Mouse (Mus musculus) hindbrain, embryonic 11.5 days (tissue): ENCODE data around the gene Aph1a. TPM values are rescaled to one million over a fixed set of nuclear protein-coding genes. Genes with fewer than 3 reads are reported as not detected.
A peak's percentile ranks its signal among the peaks of the same experiment; 100 is the strongest.

Experiments
- ATAC-seq: fragments of 200-750 bp; cut with Nextera tagmentation; 2 replicates; pipeline ENCODE4 v1.8.0; 2017; ENCODE audit warnings: mild to moderate bottlenecking, moderate TSS enrichment, moderate library complexity; ENCODE audit not compliant: low FRiP score
- DNase-seq: peaks from one replicate; pipeline ENCODE4 v3.0.0-alpha.2; 2015; ENCODE audit warnings: low spot score
- H3K27ac ChIP-seq: fragments of 300-500 bp; sonication (generic); 2 replicates; pipeline ENCODE4 v1.5.1; 2014; ENCODE audit warnings: mild to moderate bottlenecking, low read depth, low read length
- H3K27me3 ChIP-seq: fragments of 300-500 bp; sonication (generic); 2 replicates; pipeline ENCODE4 v1.6.1; 2014; ENCODE audit warnings: mild to moderate bottlenecking, low read length, moderate library complexity, mixed read lengths; ENCODE audit not compliant: control insufficient read depth, insufficient read depth
- H3K36me3 ChIP-seq: fragments of 300-500 bp; sonication (generic); 2 replicates; pipeline ENCODE4 v1.6.1; 2014; ENCODE audit warnings: mild to moderate bottlenecking, low read length, moderate library complexity, mixed read lengths; ENCODE audit not compliant: control insufficient read depth, insufficient read depth
- H3K4me1 ChIP-seq: fragments of 300-500 bp; sonication (generic); replicated peaks from 2 replicates; pipeline ENCODE4 v1.6.1; 2014; ENCODE audit warnings: low read length, mixed read lengths; ENCODE audit not compliant: control insufficient read depth, insufficient read depth
- H3K4me2 ChIP-seq: fragments of 300-500 bp; sonication (generic); replicated peaks from 2 replicates; pipeline ENCODE4 v1.6.1; 2014; ENCODE audit warnings: mild to moderate bottlenecking, low read depth, low read length
- H3K4me3 ChIP-seq: fragments of 300-500 bp; sonication (generic); 2 replicates; pipeline ENCODE4 v1.5.1; 2014; ENCODE audit warnings: low read depth, low read length
- H3K9ac ChIP-seq: fragments of 300-500 bp; sonication (generic); 2 replicates; pipeline ENCODE4 v1.6.1; 2014; ENCODE audit warnings: low read depth, low read length
- H3K9me3 ChIP-seq: fragments of 300-500 bp; sonication (generic); 2 replicates; pipeline ENCODE4 v1.6.1; 2016; ENCODE audit warnings: low read length; ENCODE audit not compliant: control insufficient read depth
- WGBS: fragments of 180-500 bp; shearing (Covaris S2); extraction: QIAGEN DNeasy Blood & Tissue Kit; methylation state at CpG from one replicate; pipeline ENCODE4 v1.1.7; 2014; 5-methylcytosine and 5-hydroxymethylcytosine counted together
- polyA plus RNA-seq: library from polyadenylated mRNA; unstranded; fragments of >200 nt; fragmentation: Nextera tagmentation; extraction: Ambion mirVana; gene quantifications from 2 replicates; pipeline ENCODE4 v1.2.1, GENCODE M21; 2014

Aph1a gene
- polyA plus RNA-seq, 1 experiment from 2014 or later, result 28.5 TPM

DNA sequence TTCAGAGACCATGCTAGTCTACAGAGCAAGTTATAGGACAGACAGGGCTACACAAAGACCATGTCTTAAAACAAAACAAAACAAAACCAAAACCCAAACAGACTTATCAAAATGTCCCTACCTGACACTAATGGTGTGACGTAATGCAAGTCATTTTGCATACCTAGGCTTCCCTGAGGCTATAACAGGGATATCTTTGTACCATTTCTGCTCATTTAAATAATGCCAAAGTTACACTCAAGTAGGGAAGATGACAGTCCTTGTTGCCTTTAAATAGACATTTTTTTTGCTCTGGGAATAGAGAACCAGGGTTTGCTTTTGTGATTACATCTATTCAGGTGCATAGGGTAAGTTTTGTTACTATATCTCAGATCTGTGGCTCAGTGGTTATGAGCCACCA lies 37.7 kb downstream of the Aph1a start:
- Histone ChIP-seq H3K4me3 (no peak overlapping the region), H3K4me2 (no peak overlapping the region), H3K4me1 (no peaks in the 10 kb centered on the region), H3K27ac (no peak overlapping the region), H3K36me3 (peaks cover 6% of the 10 kb centered on the region), H3K9ac (no peak overlapping the region), H3K9me3 (no peaks in the 10 kb centered on the region), H3K27me3 (no peaks in the 10 kb centered on the region)
- ATAC-seq (no peak), DNase-seq (no peak)
- 88% methylated on average over 1 of the region's 1 CpGs for WGBS

DNA sequence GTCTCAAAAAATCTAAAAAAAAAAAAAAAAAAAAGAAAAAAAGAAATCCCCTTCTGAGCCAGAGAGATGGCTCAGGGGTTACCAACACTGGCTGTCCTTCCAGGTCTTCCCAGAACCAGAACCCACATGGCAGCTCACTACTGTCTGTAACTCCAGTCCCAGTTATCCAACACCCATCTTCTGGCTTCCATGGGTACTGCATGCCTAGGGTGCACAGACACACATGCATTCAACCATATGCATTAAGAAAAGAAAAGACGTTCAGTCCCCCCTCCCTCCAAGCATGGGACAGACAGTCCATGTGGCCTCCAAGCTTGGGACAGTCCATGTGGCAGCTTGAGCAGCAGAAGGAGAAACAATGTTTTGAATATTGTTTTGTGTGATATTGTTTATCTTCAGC lies 38.4 kb downstream of the Aph1a start:
- Histone ChIP-seq H3K27ac (no peak overlapping the region), H3K4me2 (no peak overlapping the region), H3K9ac (no peak overlapping the region), H3K36me3 (peaks cover 8% of the 10 kb centered on the region), H3K9me3 (no peaks in the 10 kb centered on the region), H3K4me3 (no peak overlapping the region), H3K4me1 (no peaks in the 10 kb centered on the region), H3K27me3 (no peaks in the 10 kb centered on the region)
- 72% methylated on average over 1 of the region's 1 CpGs for WGBS
- DNase-seq, result no peak
- ATAC-seq, result no peak

DNA sequence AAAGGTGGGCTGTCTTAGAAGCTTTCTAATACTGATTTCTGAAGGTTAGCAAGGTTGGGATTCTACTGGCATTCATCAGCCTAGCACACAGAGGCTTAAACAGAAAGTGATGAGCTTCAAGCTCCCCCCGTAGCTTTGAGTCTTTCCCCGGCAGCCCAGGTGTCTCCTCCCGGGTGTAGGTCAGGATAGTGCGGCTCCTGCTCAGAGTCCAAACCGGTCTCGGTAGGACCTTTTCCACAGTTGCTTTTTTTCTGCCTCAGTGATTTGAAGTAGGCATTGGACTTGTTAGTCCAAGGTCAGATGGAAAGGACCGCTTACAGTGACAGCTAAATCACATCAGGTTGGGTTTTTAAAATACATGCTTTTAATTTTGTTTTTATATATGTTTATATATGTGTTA lies 38.8 kb downstream of the Aph1a start:
- no peak for ATAC-seq
- Histone ChIP-seq H3K4me3 (no peak overlapping the region), H3K9ac (no peak overlapping the region), H3K27ac (no peak overlapping the region), H3K4me2 (no peak overlapping the region), H3K4me1 (no peaks in the 10 kb centered on the region), H3K9me3 (no peaks in the 10 kb centered on the region), H3K27me3 (no peaks in the 10 kb centered on the region), H3K36me3 (peaks cover 12% of the 10 kb centered on the region)
- DNase-seq, result no peak
- 91% methylated on average over 7 of the region's 7 CpGs for WGBS

DNA sequence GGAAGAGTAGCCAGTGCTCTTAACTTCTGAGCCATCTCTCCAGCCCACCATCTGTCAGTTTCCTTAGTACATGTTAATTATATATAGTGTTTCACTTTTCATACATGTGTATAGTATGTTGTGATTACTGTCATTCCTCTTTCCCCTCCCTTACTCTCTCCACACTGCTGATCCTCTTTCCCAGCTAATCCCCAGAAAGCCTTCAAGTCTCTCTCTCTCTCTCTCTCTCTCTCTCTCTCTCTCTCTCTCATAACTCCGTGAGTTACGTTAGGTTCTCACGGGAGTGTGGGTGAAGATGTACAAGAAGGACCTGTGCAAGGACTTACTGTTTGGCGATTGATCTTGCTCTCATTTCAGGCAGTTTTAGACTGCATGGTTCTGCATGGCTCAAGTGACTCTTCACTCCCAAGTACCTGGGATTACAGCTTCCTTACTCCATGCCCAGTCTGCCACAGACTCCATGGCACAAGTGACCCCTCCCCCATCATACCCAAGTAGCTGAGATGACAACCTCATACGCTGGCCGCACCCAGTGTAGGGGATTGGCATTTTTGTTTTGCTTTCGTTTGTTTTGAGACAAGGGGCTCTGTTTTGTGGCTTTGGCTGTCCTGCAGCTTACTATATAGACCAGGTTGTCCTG lies 39.5 kb downstream of the Aph1a start:
- Histone ChIP-seq H3K4me1 (no peaks in the 10 kb centered on the region), H3K36me3 (peaks cover 18% of the 10 kb centered on the region), H3K4me3 (no peak overlapping the region), H3K4me2 (no peak overlapping the region), H3K9me3 (no peaks in the 10 kb centered on the region), H3K9ac (no peak overlapping the region), H3K27ac (no peak overlapping the region), H3K27me3 (no peaks in the 10 kb centered on the region)
- DNase-seq, result no peak
- WGBS, result 96% methylated on average over 7 of the region's 7 CpGs
- no peak for ATAC-seq

DNA sequence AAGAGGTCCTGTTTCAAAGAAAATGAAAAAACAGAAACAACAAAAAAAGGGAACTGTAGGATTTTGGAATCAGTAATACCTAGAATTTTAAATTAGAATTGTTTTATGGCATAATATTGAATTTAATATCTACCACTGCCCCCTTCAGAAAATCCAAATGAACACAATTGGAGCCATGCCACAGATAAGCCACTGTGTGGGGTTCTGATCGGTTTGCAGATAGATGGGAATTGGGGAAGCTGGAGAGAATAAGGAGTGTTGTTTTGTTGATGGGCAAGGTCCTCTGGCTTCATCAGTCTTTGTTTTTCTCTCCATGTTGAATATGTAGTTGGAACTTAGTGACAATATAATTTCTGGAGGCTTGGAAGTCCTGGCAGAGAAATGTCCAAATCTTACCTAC lies 40.7 kb downstream of the Aph1a start:
- no peaks in the 10 kb centered on the region for H3K27me3 ChIP-seq
- DNase-seq (no peak), ATAC-seq (no peak)
- peaks cover 27% of the 10 kb centered on the region for H3K36me3 ChIP-seq
- 92% methylated on average over 1 of the region's 1 CpGs for WGBS
- H3K27ac ChIP-seq, result no peak overlapping the region
- no peak overlapping the region for H3K4me3 ChIP-seq
- H3K4me2 ChIP-seq, result no peak overlapping the region
- H3K9me3 ChIP-seq, result no peaks in the 10 kb centered on the region
- H3K9ac ChIP-seq, result no peak overlapping the region
- H3K4me1 ChIP-seq, result no peaks in the 10 kb centered on the region

DNA sequence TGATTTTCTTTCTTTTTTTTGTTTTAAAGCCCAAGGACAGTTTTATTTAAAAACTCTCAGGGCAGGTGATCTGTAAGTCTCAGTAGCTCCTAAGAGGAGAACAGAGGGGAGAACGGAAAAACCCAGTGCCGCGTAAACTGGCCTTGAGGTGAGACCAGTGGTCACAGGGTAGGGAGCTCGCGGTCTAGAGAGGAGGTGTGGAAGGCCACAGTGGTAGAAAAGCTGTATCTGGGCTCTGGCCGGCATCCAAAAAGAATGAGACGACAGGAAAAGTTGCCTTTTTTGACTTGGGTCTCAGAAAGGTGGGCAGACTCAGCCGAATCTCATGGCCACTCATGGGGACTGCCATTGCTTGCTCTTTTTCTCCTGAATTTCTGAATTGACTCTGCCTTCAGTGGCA lies 44.4 kb downstream of the Aph1a start:
- H3K27me3 ChIP-seq, result no peaks in the 10 kb centered on the region
- H3K4me3 ChIP-seq, result no peak overlapping the region
- no peaks in the 10 kb centered on the region for H3K4me1 ChIP-seq
- no peak overlapping the region for H3K9ac ChIP-seq
- H3K4me2 ChIP-seq, result no peak overlapping the region
- H3K36me3 ChIP-seq, result peaks cover 39% of the 10 kb centered on the region
- DNase-seq, result no peak
- H3K9me3 ChIP-seq, result no peaks in the 10 kb centered on the region
- no peak for ATAC-seq
- no peak overlapping the region for H3K27ac ChIP-seq
- over 99% methylated on average over 8 of the region's 8 CpGs for WGBS

DNA sequence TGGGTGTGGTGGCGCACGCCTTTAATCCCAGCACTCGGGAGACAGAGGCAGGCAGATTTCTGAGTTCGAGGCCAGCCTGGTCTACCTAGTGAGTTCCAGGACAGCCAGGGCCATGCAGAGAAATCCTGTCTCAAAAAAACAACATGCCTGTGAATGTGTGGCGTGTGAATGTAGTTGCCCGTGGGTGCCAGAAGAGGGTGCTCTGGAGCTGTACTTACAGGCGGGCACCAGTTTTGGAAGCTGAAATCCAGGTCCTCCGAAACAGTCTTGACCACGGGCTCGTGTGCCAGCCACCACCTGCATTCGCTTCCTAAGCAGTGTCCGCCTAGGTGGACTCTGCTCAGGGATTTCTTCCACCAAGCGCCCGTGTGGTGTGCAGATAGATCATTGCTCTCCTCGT lies 45.1 kb downstream of the Aph1a start:
- Histone ChIP-seq H3K9me3 (no peaks in the 10 kb centered on the region), H3K4me1 (no peaks in the 10 kb centered on the region), H3K27me3 (no peaks in the 10 kb centered on the region), H3K27ac (no peak overlapping the region), H3K4me3 (no peak overlapping the region), H3K4me2 (no peak overlapping the region), H3K36me3 (peaks cover 39% of the 10 kb centered on the region), H3K9ac (no peak overlapping the region)
- no peak for ATAC-seq
- DNase-seq, result peak; percentile 44
- WGBS, result 94% methylated on average over 15 of the region's 15 CpGs

DNA sequence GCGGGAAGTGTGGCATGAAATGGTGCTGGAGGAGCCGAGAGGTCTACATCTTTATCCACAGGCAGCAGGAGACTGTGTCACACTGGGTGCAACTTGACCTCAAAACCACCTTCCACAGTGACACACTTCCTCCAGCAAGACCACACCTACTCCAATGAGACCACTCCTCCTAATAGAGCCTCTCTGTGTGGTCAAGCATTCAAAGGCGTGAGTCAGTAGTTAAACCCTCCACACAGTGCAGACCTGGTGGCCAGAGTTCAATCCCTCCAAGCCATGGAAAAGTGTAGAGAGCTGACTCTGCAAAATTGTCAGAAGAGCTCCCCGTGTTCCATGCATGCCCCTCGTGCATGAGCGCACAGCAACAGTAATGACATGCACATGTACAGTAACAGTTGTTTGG lies 49.0 kb downstream of the Aph1a start:
- H3K4me3 ChIP-seq, result no peak overlapping the region
- DNase-seq, result no peak
- H3K4me1 ChIP-seq, result no peaks in the 10 kb centered on the region
- H3K27ac ChIP-seq, result no peak overlapping the region
- no peaks in the 10 kb centered on the region for H3K9me3 ChIP-seq
- no peak overlapping the region for H3K9ac ChIP-seq
- H3K27me3 ChIP-seq, result no peaks in the 10 kb centered on the region
- H3K36me3 ChIP-seq, result peaks cover 25% of the 10 kb centered on the region
- H3K4me2 ChIP-seq, result no peak overlapping the region
- 91% methylated on average over 6 of the region's 6 CpGs for WGBS
- ATAC-seq, result 0 out of 2 replicates have a peak, but pooled peaks have one; percentile 12

DNA sequence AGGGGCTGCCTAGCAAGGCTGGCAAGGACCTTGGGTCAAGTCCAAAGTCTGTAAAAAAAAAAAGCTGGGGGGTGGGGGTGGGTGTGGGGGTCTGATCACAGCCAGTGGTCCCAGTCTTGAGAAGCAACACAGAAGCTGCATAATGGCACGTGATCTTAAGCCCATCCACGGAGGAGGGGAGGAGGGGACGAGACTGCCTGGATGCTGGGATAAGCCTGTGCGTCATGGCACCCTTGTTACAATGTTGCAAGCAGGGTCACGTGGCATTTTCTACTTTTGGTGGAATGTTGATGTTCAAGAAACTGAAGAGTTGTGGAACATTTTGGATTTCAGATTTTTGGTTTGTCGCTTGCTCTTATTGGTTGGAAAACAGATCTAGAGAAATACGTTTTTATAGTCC lies 49.5 kb downstream of the Aph1a start:
- no peak overlapping the region for H3K4me2 ChIP-seq
- no peaks in the 10 kb centered on the region for H3K27me3 ChIP-seq
- ATAC-seq (no peak), DNase-seq (no peak)
- 96% methylated on average over 7 of the region's 7 CpGs for WGBS
- H3K27ac ChIP-seq, result no peak overlapping the region
- H3K4me1 ChIP-seq, result no peaks in the 10 kb centered on the region
- no peak overlapping the region for H3K4me3 ChIP-seq
- peaks cover 21% of the 10 kb centered on the region for H3K36me3 ChIP-seq
- no peaks in the 10 kb centered on the region for H3K9me3 ChIP-seq
- H3K9ac ChIP-seq, result no peak overlapping the region
